Mouse (Mus musculus): ENCODE data around the gene Dars2. TPM values are rescaled to one million over a fixed set of nuclear protein-coding genes. Genes with fewer than 3 reads are reported as not detected.

The Dars2 gene
- polyA plus RNA-seq, 1 experiment from 2014 or later, result 29.5 TPM

DNA sequence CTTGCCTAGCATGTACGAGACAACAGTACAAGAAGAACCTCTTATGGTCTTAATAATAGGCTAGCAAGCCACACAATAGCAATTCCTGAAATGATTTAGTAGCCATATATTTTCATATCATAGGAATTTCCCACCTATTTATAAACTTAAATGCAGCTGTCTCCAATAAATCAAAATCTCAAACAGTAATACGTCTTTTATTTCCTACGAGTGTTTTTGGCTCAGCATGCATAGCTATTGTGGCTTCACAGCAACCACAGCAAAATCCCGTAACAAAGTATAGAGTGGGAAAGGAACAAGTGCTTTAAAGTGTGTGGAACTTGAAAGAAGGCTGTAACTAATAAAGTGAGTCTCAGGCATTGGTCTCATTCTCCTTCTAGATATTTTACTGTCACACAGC lies 60.0 kb downstream of the Dars2 start:
- H3K4me2 ChIP-seq (replicated peaks), result no peak overlapping the region
- H3K4me3 ChIP-seq (replicated peaks), result no peak overlapping the region
- H3K27me3 ChIP-seq, result no peaks in the 10 kb centered on the region
- no peak overlapping the region for H3K27ac ChIP-seq (replicated peaks)
- peaks cover 20% of the 10 kb centered on the region for H3K36me3 ChIP-seq
- no peak overlapping the region for H3K9ac ChIP-seq
- 44% methylated on average over 4 of the region's 4 CpGs for WGBS
- ATAC-seq (ENCODE audit: insufficient number of reproducible peaks, low FRiP score, low TSS enrichment, low read depth), result no peak
- H3K9me3 ChIP-seq (replicated peaks), result no peaks in the 10 kb centered on the region
- H3K4me1 ChIP-seq, result 0 out of 2 replicates have a peak, but pooled peaks cover 2% of the 10 kb centered on the region

DNA sequence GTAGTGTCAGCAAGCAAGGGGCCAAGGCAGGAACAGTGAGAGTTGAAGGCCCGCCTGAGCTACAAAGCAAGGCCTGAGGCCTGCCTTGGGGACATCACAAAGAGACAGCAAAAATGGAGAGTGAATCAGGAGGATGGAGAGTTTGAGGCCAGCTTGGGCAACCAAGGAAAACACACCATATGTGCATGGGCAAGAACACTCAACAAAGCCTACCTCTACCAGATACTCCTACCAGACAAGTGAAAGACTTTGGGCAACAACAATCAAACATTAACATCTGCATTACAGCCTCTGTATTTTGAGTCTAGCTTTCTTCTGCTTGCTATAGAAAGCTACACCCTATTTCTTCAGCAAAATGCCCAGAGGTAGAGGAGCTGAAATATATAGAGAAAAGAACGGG lies 62.4 kb downstream of the Dars2 start:
- Histone ChIP-seq H3K4me2 (replicated peaks) (no peak overlapping the region), H3K9me3 (replicated peaks) (no peaks in the 10 kb centered on the region), H3K4me1 (peaks cover 15% of the 10 kb centered on the region; the same call in 1 of the 2 replicates), H3K27ac (replicated peaks) (no peak overlapping the region), H3K4me3 (replicated peaks) (no peak overlapping the region), H3K27me3 (no peaks in the 10 kb centered on the region), H3K9ac (no peak overlapping the region), H3K36me3 (peaks cover 21% of the 10 kb centered on the region)
- WGBS, result 94% methylated on average over 2 of the region's 2 CpGs
- no peak for ATAC-seq (ENCODE audit: insufficient number of reproducible peaks, low FRiP score, low TSS enrichment, low read depth)

DNA sequence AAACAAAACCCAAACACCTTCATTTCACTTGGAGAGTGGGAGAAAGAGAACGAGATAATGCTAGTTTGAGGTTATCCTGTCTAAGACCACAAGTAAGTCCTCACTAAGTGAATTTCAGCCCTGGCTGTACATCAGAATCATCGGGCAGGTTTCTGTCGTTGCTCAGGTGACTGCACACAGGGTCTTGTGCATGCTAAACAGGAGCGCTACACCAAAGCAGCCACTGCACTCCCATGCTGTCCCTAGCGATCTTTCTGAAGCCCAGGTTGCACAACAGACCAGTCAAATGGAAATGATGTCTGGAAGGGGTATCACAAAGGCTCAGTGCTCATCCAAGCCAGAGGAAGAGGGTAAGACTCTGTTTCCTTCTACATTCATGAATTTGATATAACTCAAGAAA lies 64.0 kb downstream of the Dars2 start:
- Histone ChIP-seq H3K4me2 (replicated peaks) (no peak overlapping the region), H3K27ac (replicated peaks) (no peak overlapping the region), H3K9me3 (replicated peaks) (no peaks in the 10 kb centered on the region), H3K4me3 (replicated peaks) (no peak overlapping the region), H3K4me1 (peaks cover 15% of the 10 kb centered on the region; the same call in 1 of the 2 replicates), H3K27me3 (no peaks in the 10 kb centered on the region), H3K36me3 (peaks cover 9% of the 10 kb centered on the region; the same call in 1 of the 2 replicates), H3K9ac (no peak overlapping the region)
- 84% methylated on average over 5 of the region's 5 CpGs for WGBS
- ATAC-seq (ENCODE audit: insufficient number of reproducible peaks, low FRiP score, low TSS enrichment, low read depth), result no peak

DNA sequence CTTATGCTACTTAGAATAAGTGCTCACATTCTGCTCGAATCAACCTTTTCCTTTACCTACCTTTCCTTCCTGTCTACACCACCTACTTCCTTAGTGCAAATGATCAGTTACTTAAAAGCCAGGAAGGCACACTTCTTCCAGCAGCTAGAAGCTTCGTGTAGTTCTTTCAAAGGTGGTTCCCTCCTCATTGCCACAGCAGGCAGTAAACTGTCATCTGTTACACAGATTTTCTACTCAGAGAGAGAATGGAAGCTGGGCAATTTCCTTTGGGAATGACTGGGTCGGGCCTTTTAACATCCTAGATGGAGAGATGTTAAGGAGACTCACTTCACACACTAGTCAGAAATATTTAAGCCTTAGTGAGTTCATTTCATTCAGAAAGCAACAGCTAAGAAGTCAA lies 64.9 kb downstream of the Dars2 start:
- peaks cover 7% of the 10 kb centered on the region; the same call in 1 of the 2 replicates for H3K36me3 ChIP-seq
- no peaks in the 10 kb centered on the region for H3K27me3 ChIP-seq
- peaks cover 15% of the 10 kb centered on the region; the same call in 1 of the 2 replicates for H3K4me1 ChIP-seq
- no peak overlapping the region for H3K4me3 ChIP-seq (replicated peaks)
- H3K27ac ChIP-seq (replicated peaks), result no peak overlapping the region
- WGBS, result 50% methylated on average over 3 of the region's 3 CpGs
- H3K9me3 ChIP-seq (replicated peaks), result no peaks in the 10 kb centered on the region
- no peak overlapping the region for H3K9ac ChIP-seq
- no peak overlapping the region for H3K4me2 ChIP-seq (replicated peaks)
- ATAC-seq (ENCODE audit: insufficient number of reproducible peaks, low FRiP score, low TSS enrichment, low read depth), result no peak

DNA sequence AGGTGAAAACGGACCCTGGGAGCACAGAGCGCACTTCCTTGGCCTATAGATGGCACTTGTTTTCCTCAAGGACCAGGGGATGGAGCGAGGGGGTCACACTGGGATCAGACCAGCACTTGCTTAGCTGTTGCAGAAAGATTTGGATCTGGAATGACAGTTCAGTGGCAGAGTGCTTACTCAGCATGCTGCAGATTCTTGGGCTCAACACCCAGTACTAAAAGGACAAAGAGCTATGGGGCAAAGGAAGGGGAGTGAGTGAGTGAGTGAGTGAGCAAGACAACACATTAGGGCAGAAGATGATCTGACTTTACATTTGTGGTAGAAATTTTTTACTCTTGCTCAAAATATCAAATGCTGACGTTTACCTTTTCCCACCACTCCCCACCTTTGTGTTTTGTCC lies 65.5 kb downstream of the Dars2 start:
- no peak for ATAC-seq (ENCODE audit: insufficient number of reproducible peaks, low FRiP score, low TSS enrichment, low read depth)
- Histone ChIP-seq H3K4me1 (peaks cover 15% of the 10 kb centered on the region; the same call in 1 of the 2 replicates), H3K36me3 (peaks cover 7% of the 10 kb centered on the region; the same call in 1 of the 2 replicates), H3K27ac (replicated peaks) (no peak overlapping the region), H3K4me2 (replicated peaks) (no peak overlapping the region), H3K27me3 (no peaks in the 10 kb centered on the region), H3K4me3 (replicated peaks) (no peak overlapping the region), H3K9ac (no peak overlapping the region), H3K9me3 (replicated peaks) (no peaks in the 10 kb centered on the region)
- WGBS, result 81% methylated on average over 4 of the region's 4 CpGs

DNA sequence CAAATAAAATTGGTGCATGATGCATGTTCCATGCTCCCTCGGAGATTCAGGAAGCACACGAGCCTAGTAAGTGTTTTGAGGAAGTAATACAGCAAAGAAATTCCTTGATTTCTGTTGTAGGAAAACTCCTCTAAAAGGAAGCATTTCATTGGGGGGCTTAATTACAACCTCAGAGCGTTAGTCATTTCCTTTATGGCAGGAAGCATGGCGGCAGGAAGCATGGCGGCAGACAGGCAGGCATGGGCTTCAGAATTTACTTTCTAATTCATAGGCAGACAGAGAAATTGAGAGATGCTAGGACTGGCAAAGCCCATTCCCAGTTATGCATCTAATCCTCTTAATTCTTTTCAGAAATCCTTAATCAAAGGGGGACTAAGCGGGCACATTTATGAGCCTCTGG lies 76.6 kb downstream of the Dars2 start:
- Histone ChIP-seq H3K27me3 (no peaks in the 10 kb centered on the region), H3K27ac (replicated peaks) (no peak overlapping the region), H3K4me2 (replicated peaks) (no peak overlapping the region), H3K9ac (no peak overlapping the region), H3K9me3 (replicated peaks) (no peaks in the 10 kb centered on the region), H3K4me1 (no peaks in the 10 kb centered on the region), H3K4me3 (replicated peaks) (no peak overlapping the region), H3K36me3 (no peaks in the 10 kb centered on the region)
- WGBS, result 79% methylated on average over 6 of the region's 6 CpGs
- ATAC-seq (ENCODE audit: insufficient number of reproducible peaks, low FRiP score, low TSS enrichment, low read depth), result no peak

Other genes starting within 250 kb of the Dars2 start
- gene Rc3h1, start 164.2 kb downstream of the Dars2 start, polyA plus RNA-seq (2015; fragmentation: Nextera tagmentation; extraction: Ambion mirVana), result 7.4 and 9.0 TPM in 2 replicates
- 2.5 and 2.7 TPM in 2 replicates for gene Serpinc1, start 92.1 kb downstream of the Dars2 start, polyA plus RNA-seq (2015; fragmentation: Nextera tagmentation; extraction: Ambion mirVana)
- 7.8 and 8.1 TPM in 2 replicates for gene Zbtb37, start 35.8 kb downstream of the Dars2 start, polyA plus RNA-seq (2015; fragmentation: Nextera tagmentation; extraction: Ambion mirVana)
- 25.9 and 28.9 TPM in 2 replicates for gene Cenpl, start 55 bp upstream of the Dars2 start, polyA plus RNA-seq (2015; fragmentation: Nextera tagmentation; extraction: Ambion mirVana)
- 17.2 and 18.8 TPM in 2 replicates for gene Klhl20, start 60.9 kb upstream of the Dars2 start, polyA plus RNA-seq (2015; fragmentation: Nextera tagmentation; extraction: Ambion mirVana)
- gene Ankrd45, start 72.0 kb upstream of the Dars2 start, polyA plus RNA-seq (2015; fragmentation: Nextera tagmentation; extraction: Ambion mirVana), result 2.1 and 3.8 TPM in 2 replicates
- 0.23 TPM in 1 of 2 replicates, not detected in the other for gene Tex50, start 88.7 kb upstream of the Dars2 start, polyA plus RNA-seq (2015; fragmentation: Nextera tagmentation; extraction: Ambion mirVana)
- gene Prdx6, start 180.6 kb upstream of the Dars2 start, polyA plus RNA-seq (2015; fragmentation: Nextera tagmentation; extraction: Ambion mirVana), result 342 and 372 TPM in 2 replicates